8 mouse cellular contexts compared by ENCODE assay signal in the genomic region with DNA sequence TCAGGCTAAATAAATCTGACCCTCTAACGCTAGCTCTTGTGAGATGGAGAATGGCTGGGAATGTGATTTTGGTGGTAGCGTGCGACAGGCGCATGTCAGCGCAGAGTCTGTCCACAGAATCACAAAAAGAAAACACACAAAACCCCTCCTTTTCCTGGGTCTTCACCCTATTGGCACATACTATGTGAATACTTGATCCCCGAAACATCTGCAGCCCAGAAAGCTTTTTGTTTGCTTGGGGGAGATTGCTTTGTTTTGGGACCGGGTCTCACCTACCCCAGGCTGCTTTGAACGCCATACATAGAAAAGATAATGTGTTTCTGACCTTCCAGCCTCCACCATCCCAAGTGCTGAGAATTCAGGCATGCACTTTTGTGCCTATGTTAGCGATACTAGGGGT. TPM values are rescaled to one million over a fixed set of nuclear protein-coding genes. Genes with fewer than 3 reads are reported as not detected.
DNase-seq lines count a peak whose midpoint lies in the region; ATAC-seq and TF ChIP-seq lines count a peak whose summit lies in the region.

No protein-coding gene starts in this region.

- H3K4me2 ChIP-seq in lung, postnatal 0 days (replicated peaks; ENCODE audit: low read depth, low read length) = peak overlapping the region; percentile 52
- H3K4me2 ChIP-seq in forebrain, embryonic 12.5 days = peak overlapping the region; percentile 55
- H3K4me2 ChIP-seq in limb, embryonic 13.5 days (replicated peaks) = peak overlapping the region; percentile 60
- H3K4me2 ChIP-seq in stomach, embryonic 14.5 days (replicated peaks; ENCODE audit: low read depth, low read length) = peak overlapping the region; percentile 55

- peak overlapping the region; percentile 76 for H3K27ac ChIP-seq in lung, postnatal 0 days (ENCODE audit: low read length)
- H3K27ac ChIP-seq in forebrain, embryonic 12.5 days = peak overlapping the region; percentile 56; the same call in 1 of the 2 replicates
- H3K27ac ChIP-seq in limb, embryonic 13.5 days = peak overlapping the region; percentile 67
- peak overlapping the region; percentile 88 for H3K27ac ChIP-seq in stomach, embryonic 14.5 days (ENCODE audit: low read length)

- TF ChIP-seq CTCF in lung, postnatal 0 days (IDR thresholded peaks at IDR 0.05) = no peak

- peaks cover 6% of the 10 kb centered on the region; the same call in 1 of the 2 replicates for H3K4me1 ChIP-seq in lung, postnatal 0 days (ENCODE audit: insufficient read depth, low read depth, low read length)
- H3K4me1 ChIP-seq in forebrain, embryonic 12.5 days = peaks cover 34% of the 10 kb centered on the region
- peaks cover 26% of the 10 kb centered on the region for H3K4me1 ChIP-seq in limb, embryonic 13.5 days
- H3K4me1 ChIP-seq in stomach, embryonic 14.5 days (ENCODE audit: control insufficient read depth, insufficient read depth, low read length) = peaks cover 13% of the 10 kb centered on the region; the same call in 1 of the 2 replicates

- no peaks in the 10 kb centered on the region for H3K9me3 ChIP-seq in lung, postnatal 0 days (ENCODE audit: low read length)
- H3K9me3 ChIP-seq in forebrain, embryonic 12.5 days = no peaks in the 10 kb centered on the region
- no peaks in the 10 kb centered on the region for H3K9me3 ChIP-seq in limb, embryonic 13.5 days
- no peaks in the 10 kb centered on the region for H3K9me3 ChIP-seq in stomach, embryonic 14.5 days (ENCODE audit: control insufficient read depth, low read depth, low read length)

- TF ChIP-seq EP300 in lung, postnatal 0 days (IDR thresholded peaks at IDR 0.05) = no peak

- H3K9ac ChIP-seq in lung, postnatal 0 days (replicated peaks; ENCODE audit: low read depth) = no peak overlapping the region
- peak overlapping the region; percentile 21; the same call in 1 of the 2 replicates for H3K9ac ChIP-seq in forebrain, embryonic 12.5 days
- peak overlapping the region; percentile 57 for H3K9ac ChIP-seq in limb, embryonic 13.5 days
- peak overlapping the region; percentile 36; the same call in 1 of the 2 replicates for H3K9ac ChIP-seq in stomach, embryonic 14.5 days (replicated peaks; ENCODE audit: low read depth, low read length)

- H3K4me3 ChIP-seq in lung, postnatal 0 days (ENCODE audit: low read depth, low read length) = peak overlapping the region; percentile 15; the same call in 1 of the 2 replicates
- H3K4me3 ChIP-seq in forebrain, embryonic 12.5 days (replicated peaks) = peak overlapping the region; percentile 32
- peak overlapping the region; percentile 36 for H3K4me3 ChIP-seq in limb, embryonic 13.5 days
- peak overlapping the region; percentile 88 for H3K4me3 ChIP-seq in stomach, embryonic 14.5 days (ENCODE audit: low read depth, low read length)

- H3K27me3 ChIP-seq in lung, postnatal 0 days (replicated peaks; ENCODE audit: insufficient read depth, low read length) = no peaks in the 10 kb centered on the region
- H3K27me3 ChIP-seq in forebrain, embryonic 12.5 days = no peaks in the 10 kb centered on the region
- no peaks in the 10 kb centered on the region for H3K27me3 ChIP-seq in limb, embryonic 13.5 days
- no peaks in the 10 kb centered on the region for H3K27me3 ChIP-seq in stomach, embryonic 14.5 days (ENCODE audit: control insufficient read depth, insufficient read depth, low read length)

- no peaks in the 10 kb centered on the region for H3K36me3 ChIP-seq in lung, postnatal 0 days (ENCODE audit: insufficient read depth, low read length)
- H3K36me3 ChIP-seq in forebrain, embryonic 12.5 days (replicated peaks) = peaks cover 11% of the 10 kb centered on the region
- H3K36me3 ChIP-seq in limb, embryonic 13.5 days = peaks cover 16% of the 10 kb centered on the region
- peaks cover 13% of the 10 kb centered on the region for H3K36me3 ChIP-seq in stomach, embryonic 14.5 days (ENCODE audit: control insufficient read depth, insufficient read depth, low read length)

- DNase-seq in lung, postnatal 0 days (ENCODE audit: low spot score) = no peak
- no peak for DNase-seq in lung, postnatal 4 days
- DNase-seq in right cerebral cortex, postnatal 4 days = no peak
- no peak for DNase-seq in thymus, adult 18-20 months
- DNase-seq in adrenal gland, adult 8-10 months = no peak

- ATAC-seq in lung, postnatal 0 days = no peak
- ATAC-seq in forebrain, embryonic 12.5 days (ENCODE audit: low FRiP score) = no peak
- ATAC-seq in limb, embryonic 13.5 days (ENCODE audit: low FRiP score, low read depth) = no peak
- no peak for ATAC-seq in stomach, embryonic 14.5 days (ENCODE audit: insufficient number of reproducible peaks, insufficient read depth, low FRiP score, low read depth)

- WGBS in lung, postnatal 0 days = 52% methylated on average over 9 of the region's 9 CpGs
- 59% methylated on average over 9 of the region's 9 CpGs for WGBS in forebrain, embryonic 12.5 days
- WGBS in limb, embryonic 13.5 days = 60% methylated on average over 9 of the region's 9 CpGs
- 45% methylated on average over 9 of the region's 9 CpGs for WGBS in stomach, embryonic 14.5 days

RNA-seq across cellular contexts. Expression of a gene that starts 0.7 kb away (rescaled TPM):
- polyA plus RNA-seq in lung, postnatal 0 days (2015; fragmentation: Nextera tagmentation; extraction: Ambion mirVana) = 60.2 and 63.9 TPM in 2 replicates
- 122 and 132 TPM in 2 replicates for polyA plus RNA-seq in forebrain, embryonic 12.5 days (2016; fragmentation: Nextera tagmentation; extraction: Ambion mirVana)
- polyA plus RNA-seq in limb, embryonic 13.5 days (2015; fragmentation: Nextera tagmentation; extraction: Ambion mirVana) = 121 and 122 TPM in 2 replicates
- polyA plus RNA-seq in stomach, embryonic 14.5 days (2014; fragmentation: Nextera tagmentation; extraction: Ambion mirVana) = 69.0 and 75.7 TPM in 2 replicates
- total RNA-seq in adrenal gland, adult 8-10 months (2022) = 100 to 1,000 TPM; 105 to 240 (median 171) TPM

Comparison
In these comparisons a context has a peak if more than half of its experiments do, and no peak if none do; other contexts are left out.
1. H3K4me3 ChIP-seq: peak in every context shown above with its lines; median percentile 88 in stomach, embryonic 14.5 days; 36 in limb, embryonic 13.5 days; 32 in forebrain, embryonic 12.5 days; 15 in lung, postnatal 0 days.